Mouse (Mus musculus) kidney, postnatal 0 days (tissue): ENCODE results near the gene Nkx2-3. TPM values are rescaled to one million over a fixed set of nuclear protein-coding genes. Genes with fewer than 3 reads are reported as not detected.

ENCODE experiments used
- ATAC-seq: fragments of 200-750 bp; cut with Nextera tagmentation; replicated peaks from 2 replicates; pipeline ENCODE4 v1.8.0; 2017; ENCODE audit warnings: low read depth, moderate number of reproducible peaks, moderate TSS enrichment, moderate library complexity; ENCODE audit not compliant: low FRiP score
- DNase-seq: peaks from one replicate; pipeline ENCODE4 v3.0.0-alpha.2; 2016; ENCODE audit warnings: low spot score
- H3K27ac ChIP-seq: fragments of 300-500 bp; sonication (generic); 2 replicates; pipeline ENCODE4 v1.5.1; 2014; ENCODE audit warnings: mild to moderate bottlenecking
- H3K27me3 ChIP-seq: fragments of 300-500 bp; sonication (generic); 2 replicates; pipeline ENCODE4 v1.6.1; 2014; ENCODE audit warnings: low read length, mixed read lengths; ENCODE audit not compliant: insufficient read depth
- H3K36me3 ChIP-seq: fragments of 300-500 bp; sonication (generic); 2 replicates; pipeline ENCODE4 v1.6.1; 2014; ENCODE audit warnings: low read length, mixed read lengths; ENCODE audit not compliant: insufficient read depth
- H3K4me1 ChIP-seq: fragments of 300-500 bp; sonication (generic); replicated peaks from 2 replicates; pipeline ENCODE4 v1.6.1; 2014; ENCODE audit warnings: antibody characterized with exemption, low read length, mixed read lengths; ENCODE audit not compliant: insufficient read depth
- H3K4me2 ChIP-seq: fragments of 300-500 bp; sonication (generic); 2 replicates; pipeline ENCODE4 v1.6.1; 2014; ENCODE audit warnings: mild to moderate bottlenecking, low read length, moderate library complexity, mixed read lengths
- H3K4me3 ChIP-seq: fragments of 300-500 bp; sonication (generic); replicated peaks from 2 replicates; pipeline ENCODE4 v1.5.1; 2014; ENCODE audit warnings: low read depth, low read length
- H3K9ac ChIP-seq: fragments of 300-500 bp; sonication (generic); 2 replicates; pipeline ENCODE4 v1.6.1; 2014; ENCODE audit warnings: low read depth, low read length
- H3K9me3 ChIP-seq: fragments of 300-500 bp; sonication (generic); replicated peaks from 2 replicates; pipeline ENCODE4 v1.6.1; 2016; ENCODE audit warnings: low read length, inconsistent platforms, mixed read lengths
- CTCF ChIP-seq: IDR thresholded peaks from 2 replicates; pipeline ENCODE4 v1.5.1; 2016; ENCODE audit warnings: antibody characterized with exemption, low read depth, mild to moderate bottlenecking, moderate library complexity
- WGBS: fragments of 180-500 bp; shearing (Covaris S2); extraction: QIAGEN DNeasy Blood & Tissue Kit; methylation state at CpG from one replicate; pipeline ENCODE4 v1.1.7; 2014; 5-methylcytosine and 5-hydroxymethylcytosine counted together
- polyA plus RNA-seq: library from polyadenylated mRNA; unstranded; fragments of >200 nt; fragmentation: Nextera tagmentation; extraction: Ambion mirVana; gene quantifications from 2 replicates; pipeline ENCODE4 v1.2.1, GENCODE M21; 2015

The Nkx2-3 gene
- polyA plus RNA-seq, 1 experiment from 2014 or later, result not detected

- H3K36me3 ChIP-seq, result no peaks in the 10 kb centered on the region
- H3K9me3 ChIP-seq, result no peaks in the 10 kb centered on the region
- no peak overlapping the region for H3K9ac ChIP-seq
- H3K4me3 ChIP-seq, result no peak overlapping the region
- no peaks in the 10 kb centered on the region for H3K4me1 ChIP-seq
- peak; percentile 35; the same call in 1 of the 2 replicates for TF ChIP-seq CTCF
- DNase-seq (no peak), ATAC-seq (no peak)
- H3K4me2 ChIP-seq, result no peak overlapping the region
- peaks cover 14% of the 10 kb centered on the region for H3K27me3 ChIP-seq
- no peak overlapping the region for H3K27ac ChIP-seq
- WGBS, result 93% methylated on average over 3 of the region's 3 CpGs
Observed at GRCm38 (mm10) chr19:43627345-43627744, 15.2 kb downstream of the Nkx2-3 start.

- WGBS, result 6% methylated on average over 4 of the region's 4 CpGs
- Histone ChIP-seq H3K9me3 (no peaks in the 10 kb centered on the region), H3K4me2 (no peak overlapping the region), H3K36me3 (no peaks in the 10 kb centered on the region), H3K9ac (no peak overlapping the region), H3K4me3 (no peak overlapping the region), H3K4me1 (no peaks in the 10 kb centered on the region), H3K27ac (no peak overlapping the region), H3K27me3 (peaks cover 5% of the 10 kb centered on the region; the same call in 1 of the 2 replicates)
- ATAC-seq, result peak; percentile 66
- DNase-seq, result peak; percentile 66
- TF ChIP-seq CTCF, result no peak
Observed at GRCm38 (mm10) chr19:43629088-43629487, 17.0 kb downstream of the Nkx2-3 start.

GRCm38 (mm10) chr19:43630466-43631251, 18.5 kb downstream of the Nkx2-3 start:
- TF ChIP-seq CTCF, result peak; percentile 98
- Histone ChIP-seq H3K36me3 (no peaks in the 10 kb centered on the region), H3K9me3 (no peaks in the 10 kb centered on the region), H3K4me1 (no peaks in the 10 kb centered on the region), H3K4me3 (no peak overlapping the region), H3K27me3 (peaks cover 5% of the 10 kb centered on the region; the same call in 1 of the 2 replicates), H3K27ac (no peak overlapping the region), H3K9ac (no peak overlapping the region), H3K4me2 (no peak overlapping the region)
- peak; percentile 71; the same call in 1 of the 2 replicates for ATAC-seq
- peak; percentile 95 for DNase-seq
- 27% methylated on average over 12 of the region's 12 CpGs for WGBS

- Histone ChIP-seq H3K27me3 (no peaks in the 10 kb centered on the region), H3K4me1 (no peaks in the 10 kb centered on the region), H3K9me3 (no peaks in the 10 kb centered on the region), H3K36me3 (no peaks in the 10 kb centered on the region), H3K9ac (no peak overlapping the region), H3K27ac (no peak overlapping the region), H3K4me2 (no peak overlapping the region), H3K4me3 (no peak overlapping the region)
- WGBS, result 70% methylated on average over 11 of the region's 11 CpGs
- DNase-seq (no peak), ATAC-seq (no peak)
- TF ChIP-seq CTCF, result no peak
Observed at GRCm38 (mm10) chr19:43641833-43642232, 29.7 kb downstream of the Nkx2-3 start.

- DNase-seq, result no peak
- Histone ChIP-seq H3K4me3 (no peak overlapping the region), H3K9me3 (no peaks in the 10 kb centered on the region), H3K9ac (no peak overlapping the region), H3K27ac (no peak overlapping the region), H3K36me3 (no peaks in the 10 kb centered on the region), H3K4me1 (no peaks in the 10 kb centered on the region), H3K27me3 (no peaks in the 10 kb centered on the region), H3K4me2 (no peak overlapping the region)
- WGBS, result 83% methylated on average over 9 of the region's 9 CpGs
- ATAC-seq, result no peak
- TF ChIP-seq CTCF, result no peak
Observed at GRCm38 (mm10) chr19:43642843-43643242, 30.7 kb downstream of the Nkx2-3 start.

GRCm38 (mm10) chr19:43645508-43645907, 33.4 kb downstream of the Nkx2-3 start:
- ATAC-seq (no peak), DNase-seq (no peak)
- no peak overlapping the region for H3K27ac ChIP-seq
- no peak overlapping the region for H3K9ac ChIP-seq
- no peaks in the 10 kb centered on the region for H3K4me1 ChIP-seq
- H3K9me3 ChIP-seq, result no peaks in the 10 kb centered on the region
- H3K4me2 ChIP-seq, result no peak overlapping the region
- WGBS, result 93% methylated on average over 9 of the region's 9 CpGs
- no peak for TF ChIP-seq CTCF
- H3K4me3 ChIP-seq, result no peak overlapping the region
- H3K36me3 ChIP-seq, result no peaks in the 10 kb centered on the region
- no peaks in the 10 kb centered on the region for H3K27me3 ChIP-seq

- DNase-seq (no peak), ATAC-seq (no peak)
- 0 out of 2 replicates have a peak, but pooled peaks cover 3% of the 10 kb centered on the region for H3K4me1 ChIP-seq
- H3K9ac ChIP-seq, result no peak overlapping the region
- H3K36me3 ChIP-seq, result no peaks in the 10 kb centered on the region
- no peaks in the 10 kb centered on the region for H3K27me3 ChIP-seq
- 67% methylated on average over 7 of the region's 7 CpGs for WGBS
- no peak for TF ChIP-seq CTCF
- H3K4me3 ChIP-seq, result no peak overlapping the region
- no peak overlapping the region for H3K27ac ChIP-seq
- H3K9me3 ChIP-seq, result no peaks in the 10 kb centered on the region
- H3K4me2 ChIP-seq, result no peak overlapping the region
Observed at GRCm38 (mm10) chr19:43646852-43647251, 34.7 kb downstream of the Nkx2-3 start.
